Mouse (Mus musculus) heart, postnatal 0 days (tissue): Measurements from ENCODE around the gene Vnn1.

Source experiments
- CTCF ChIP-seq: IDR thresholded peaks from 2 replicates; pipeline ENCODE4 v1.5.1; 2016; ENCODE audit warnings: antibody characterized with exemption, control low read depth, low read depth
- EP300 ChIP-seq: IDR thresholded peaks from 2 replicates; pipeline ENCODE4 v1.6.1; 2016; ENCODE audit warnings: antibody characterized with exemption, low read depth

- TF ChIP-seq CTCF (no peak), EP300 (no peak)
Observed at GRCm38 (mm10) chr10:23886060-23886459, 8.4 kb upstream of the Vnn1 start.
